ENCODE assay signal across 8 mouse cellular contexts in the genomic region with DNA sequence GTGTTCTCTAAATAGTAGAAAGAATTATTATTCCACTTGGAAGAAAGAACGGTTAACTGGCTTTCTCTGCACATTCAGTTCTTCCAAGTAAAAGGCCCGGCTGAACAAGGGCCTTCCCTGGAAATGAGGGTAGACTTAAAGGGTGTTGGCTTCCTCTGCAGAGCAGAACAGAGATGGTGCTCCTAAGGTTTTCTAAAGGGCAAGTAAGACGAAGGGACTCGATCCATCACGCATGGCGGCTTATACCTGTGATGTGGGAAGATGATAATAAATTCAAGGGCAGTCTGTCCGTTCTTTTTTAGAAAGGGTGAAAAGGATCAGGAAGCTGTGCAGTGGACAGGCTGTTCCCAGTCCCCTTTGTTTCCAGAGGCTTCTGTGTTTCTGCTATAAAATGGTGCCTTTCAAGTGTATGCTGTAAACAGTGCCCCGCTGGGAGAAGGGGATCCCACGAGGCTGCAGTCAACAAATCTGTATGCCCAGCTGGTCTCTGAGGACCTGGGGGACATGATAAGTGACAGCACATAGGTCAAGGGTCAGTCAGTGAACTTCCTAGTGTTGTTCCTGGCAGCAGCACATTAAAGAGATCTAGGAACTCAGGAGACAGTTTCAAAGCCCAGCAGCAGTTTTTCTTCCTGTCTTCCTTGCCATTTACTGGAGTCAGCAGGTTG. TPM values are rescaled to one million over a fixed set of nuclear protein-coding genes. Genes with fewer than 3 reads are reported as not detected.
DNase-seq lines count a peak whose midpoint lies in the region; ATAC-seq lines count a peak whose summit lies in the region.
"Had no signal": no experiment of that assay in that cellular context is flagged by ENCODE, and none has a peak within 500 bp of the region (broad histone marks: within the 10 kb centered on the region; RNA-seq: fewer than 3 reads in every experiment).

No protein-coding gene starts in this region.

- intact Hi-C loops in left cerebral cortex, postnatal 14 days (cut with DNase I): loop anchor here (2.0 kb wide), 1 partner anchor 38 kb away; no protein-coding TSS in a partner anchor

- peak; percentile 6 to 16 for DNase-seq in left cerebral cortex, postnatal 14 days (ENCODE audit: low spot score in 2 of 2)
- no peak for DNase-seq in left cerebral cortex, adult 9 months (ENCODE audit: low spot score in 2 of 2)
- no peak for DNase-seq in spleen, postnatal 14 days (ENCODE audit: low spot score in 2 of 2)
- DNase-seq in cerebellum, postnatal 14 days: no peak

- no peaks in the 10 kb centered on the region for H3K36me3 ChIP-seq in heart, embryonic 12.5 days
- no peaks in the 10 kb centered on the region for H3K36me3 ChIP-seq in kidney, embryonic 16.5 days (ENCODE audit: insufficient read depth, low read length)
- no peaks in the 10 kb centered on the region for H3K36me3 ChIP-seq in midbrain, embryonic 13.5 days
- H3K36me3 ChIP-seq: heart, embryonic 13.5 days had no signal

- H3K9ac ChIP-seq in heart, embryonic 12.5 days: no peak overlapping the region
- 0 out of 2 replicates have a peak overlapping the region, but pooled peaks have one; percentile 22 for H3K9ac ChIP-seq in kidney, embryonic 16.5 days (replicated peaks; ENCODE audit: low read length)
- no peak overlapping the region for H3K9ac ChIP-seq in midbrain, embryonic 13.5 days (replicated peaks)
- H3K9ac ChIP-seq: heart, embryonic 13.5 days had no signal

- WGBS in heart, embryonic 12.5 days: 51% methylated on average over 9 of the region's 9 CpGs
- WGBS in kidney, embryonic 16.5 days: 12% methylated on average over 9 of the region's 9 CpGs
- WGBS in midbrain, embryonic 13.5 days: 40% methylated on average over 9 of the region's 9 CpGs

- no peaks in the 10 kb centered on the region for H3K27me3 ChIP-seq in heart, embryonic 12.5 days (replicated peaks)
- H3K27me3 ChIP-seq in kidney, embryonic 16.5 days (ENCODE audit: insufficient read depth, low read length): no peaks in the 10 kb centered on the region
- no peaks in the 10 kb centered on the region for H3K27me3 ChIP-seq in midbrain, embryonic 13.5 days
- H3K27me3 ChIP-seq: heart, embryonic 13.5 days had no signal

- no peak overlapping the region for H3K4me3 ChIP-seq in heart, embryonic 12.5 days
- no peak overlapping the region for H3K4me3 ChIP-seq in kidney, embryonic 16.5 days (ENCODE audit: low read length)
- H3K4me3 ChIP-seq in midbrain, embryonic 13.5 days (replicated peaks): no peak overlapping the region
- H3K4me3 ChIP-seq: heart, embryonic 13.5 days had no signal

- H3K27ac ChIP-seq in heart, embryonic 12.5 days (ENCODE audit: poor library complexity, severe bottlenecking): no peak overlapping the region
- peak overlapping the region; percentile 46; the same call in 1 of the 2 replicates for H3K27ac ChIP-seq in kidney, embryonic 16.5 days (ENCODE audit: low read length)
- H3K27ac ChIP-seq in midbrain, embryonic 13.5 days: no peak overlapping the region
- H3K27ac ChIP-seq: heart, embryonic 13.5 days had no signal

- 0 out of 2 replicates have a peak, but pooled peaks have one; percentile 25 for ATAC-seq in heart, embryonic 12.5 days (ENCODE audit: insufficient number of reproducible peaks, low FRiP score)
- peak; percentile 74; the same call in 1 of the 2 replicates for ATAC-seq in kidney, embryonic 16.5 days (ENCODE audit: low FRiP score, low TSS enrichment)
- ATAC-seq in midbrain, embryonic 13.5 days: peak; percentile 56

- peaks cover 9% of the 10 kb centered on the region for H3K4me1 ChIP-seq in heart, embryonic 12.5 days (replicated peaks)
- H3K4me1 ChIP-seq in kidney, embryonic 16.5 days (ENCODE audit: insufficient read depth, low read length): 0 out of 2 replicates have a peak, but pooled peaks cover 6% of the 10 kb centered on the region
- peaks cover 4% of the 10 kb centered on the region; the same call in 1 of the 2 replicates for H3K4me1 ChIP-seq in midbrain, embryonic 13.5 days (replicated peaks)

- H3K9me3 ChIP-seq in heart, embryonic 12.5 days (replicated peaks): no peaks in the 10 kb centered on the region
- no peaks in the 10 kb centered on the region for H3K9me3 ChIP-seq in kidney, embryonic 16.5 days (ENCODE audit: low read length)
- no peaks in the 10 kb centered on the region for H3K9me3 ChIP-seq in midbrain, embryonic 13.5 days
- H3K9me3 ChIP-seq: heart, embryonic 13.5 days had no signal

- no peak overlapping the region for H3K4me2 ChIP-seq in heart, embryonic 12.5 days
- no peak overlapping the region for H3K4me2 ChIP-seq in kidney, embryonic 16.5 days (replicated peaks; ENCODE audit: low read depth, low read length)
- H3K4me2 ChIP-seq in midbrain, embryonic 13.5 days (replicated peaks): no peak overlapping the region
- H3K4me2 ChIP-seq: heart, embryonic 13.5 days had no signal

RNA-seq across cellular contexts. Expression of a gene that starts 36.0 kb away (rescaled TPM):
- total RNA-seq in left cerebral cortex, postnatal 14 days (2021): 100 to 1,000 TPM; 302 to 352 TPM
- 84.6 and 90.9 TPM in 2 replicates for polyA plus RNA-seq in heart, embryonic 12.5 days (2016; fragmentation: Nextera tagmentation; extraction: Ambion mirVana)
- polyA plus RNA-seq in kidney, embryonic 16.5 days (2015; fragmentation: Nextera tagmentation; extraction: Ambion mirVana): 158 and 163 TPM in 2 replicates
- polyA plus RNA-seq in midbrain, embryonic 13.5 days (2015; fragmentation: Nextera tagmentation; extraction: Ambion mirVana): 73.2 and 86.1 TPM in 2 replicates

Comparison
In these comparisons a context has a peak if more than half of its experiments do, and no peak if none do; other contexts are left out.
1. DNase-seq: peak in left cerebral cortex, postnatal 14 days (2 of 2); none in left cerebral cortex, adult 9 months (0 of 2), spleen, postnatal 14 days (0 of 2) and cerebellum, postnatal 14 days (0 of 2).
2. Peak in every context shown above with its lines, with median percentiles within 50 percentile points of each other: ATAC-seq.